ENCODE assay signal across 28 mouse cellular contexts in genomic region chr8:56508318-56508951, GRCm38 (mm10). TPM values are rescaled to one million over a fixed set of nuclear protein-coding genes. Genes with fewer than 3 reads are reported as not detected.
A peak's percentile ranks its signal among the peaks of the same experiment; 100 is the strongest.
DNase-seq lines count a peak whose midpoint lies in the region; ATAC-seq and TF ChIP-seq lines count a peak whose summit lies in the region.
"Had no signal": no experiment of that assay in that cellular context is flagged by ENCODE, and none has a peak within 500 bp of the region (broad histone marks: within the 10 kb centered on the region; RNA-seq: fewer than 3 reads in every experiment).

No protein-coding gene starts in this region.

- no peak for TF ChIP-seq CTCF in hindbrain, postnatal 0 days (IDR thresholded peaks at IDR 0.05; ENCODE audit: low read depth)

- no peak overlapping the region for H3K4me2 ChIP-seq in forebrain, embryonic 13.5 days
- H3K4me2 ChIP-seq in forebrain, embryonic 11.5 days (ENCODE audit: low read depth, low read length, severe bottlenecking) = no peak overlapping the region
- no peak overlapping the region for H3K4me2 ChIP-seq in hindbrain, postnatal 0 days (ENCODE audit: low read depth, low read length)
- no peak overlapping the region for H3K4me2 ChIP-seq in hindbrain, embryonic 11.5 days (replicated peaks; ENCODE audit: low read depth, low read length)
- no peak overlapping the region for H3K4me2 ChIP-seq in midbrain, embryonic 16.5 days (ENCODE audit: low read length)
- no peak overlapping the region for H3K4me2 ChIP-seq in midbrain, embryonic 11.5 days
- H3K4me2 ChIP-seq: heart, embryonic 13.5 days; kidney, embryonic 15.5 days; liver, embryonic 12.5 days; neural tube, embryonic 15.5 days; stomach, embryonic 15.5 days had no signal

- H3K36me3 ChIP-seq in forebrain, embryonic 13.5 days (ENCODE audit: poor library complexity, severe bottlenecking) = no peaks in the 10 kb centered on the region
- H3K36me3 ChIP-seq in forebrain, embryonic 11.5 days (ENCODE audit: control insufficient read depth, insufficient read depth, low read length) = no peaks in the 10 kb centered on the region
- H3K36me3 ChIP-seq in hindbrain, postnatal 0 days (ENCODE audit: insufficient read depth, low read length) = no peaks in the 10 kb centered on the region
- H3K36me3 ChIP-seq in hindbrain, embryonic 11.5 days (ENCODE audit: control insufficient read depth, insufficient read depth, low read length) = no peaks in the 10 kb centered on the region
- no peaks in the 10 kb centered on the region for H3K36me3 ChIP-seq in midbrain, embryonic 16.5 days (ENCODE audit: control insufficient read depth, insufficient read depth, low read length)
- no peaks in the 10 kb centered on the region for H3K36me3 ChIP-seq in midbrain, embryonic 11.5 days (ENCODE audit: control insufficient read depth, insufficient read depth, low read length)
- H3K36me3 ChIP-seq: G1E; heart, embryonic 13.5 days; kidney, embryonic 15.5 days; liver, embryonic 12.5 days; neural tube, embryonic 15.5 days; stomach, embryonic 15.5 days had no signal

- H3K27ac ChIP-seq in forebrain, embryonic 13.5 days = no peak overlapping the region
- H3K27ac ChIP-seq in forebrain, embryonic 11.5 days (ENCODE audit: low read depth, low read length) = no peak overlapping the region
- H3K27ac ChIP-seq in hindbrain, postnatal 0 days = no peak overlapping the region
- no peak overlapping the region for H3K27ac ChIP-seq in hindbrain, embryonic 11.5 days (ENCODE audit: low read depth, low read length)
- peak overlapping the region; percentile 61; the same call in 1 of the 2 replicates for H3K27ac ChIP-seq in midbrain, embryonic 16.5 days (ENCODE audit: low read length)
- no peak overlapping the region for H3K27ac ChIP-seq in midbrain, embryonic 11.5 days (ENCODE audit: low read depth, low read length)
- H3K27ac ChIP-seq: heart, embryonic 13.5 days; kidney, embryonic 15.5 days; liver, embryonic 12.5 days; macrophage; neural tube, embryonic 15.5 days; stomach, embryonic 15.5 days had no signal

- H3K4me1 ChIP-seq in forebrain, embryonic 13.5 days = no peaks in the 10 kb centered on the region
- no peaks in the 10 kb centered on the region for H3K4me1 ChIP-seq in forebrain, embryonic 11.5 days (replicated peaks; ENCODE audit: control insufficient read depth, insufficient read depth, low read length)
- H3K4me1 ChIP-seq in hindbrain, postnatal 0 days (ENCODE audit: insufficient read depth, low read length) = no peaks in the 10 kb centered on the region
- no peaks in the 10 kb centered on the region for H3K4me1 ChIP-seq in hindbrain, embryonic 11.5 days (replicated peaks; ENCODE audit: control insufficient read depth, insufficient read depth, low read length)
- no peaks in the 10 kb centered on the region for H3K4me1 ChIP-seq in midbrain, embryonic 16.5 days (ENCODE audit: control insufficient read depth, insufficient read depth, low read length)
- H3K4me1 ChIP-seq in midbrain, embryonic 11.5 days (ENCODE audit: control insufficient read depth, insufficient read depth, low read length) = no peaks in the 10 kb centered on the region
- H3K4me1 ChIP-seq: heart, embryonic 13.5 days; kidney, embryonic 15.5 days; liver, embryonic 12.5 days; neural tube, embryonic 15.5 days; stomach, embryonic 15.5 days had no signal

- ATAC-seq in forebrain, embryonic 13.5 days = peak; percentile 27; the same call in 1 of the 2 replicates
- no peak for ATAC-seq in forebrain, embryonic 11.5 days (replicated peaks; ENCODE audit: low FRiP score)
- ATAC-seq in hindbrain, postnatal 0 days = peak; percentile 45; the same call in 1 of the 2 replicates
- no peak for ATAC-seq in hindbrain, embryonic 11.5 days (ENCODE audit: low FRiP score)
- ATAC-seq in midbrain, embryonic 16.5 days = peak; percentile 92
- ATAC-seq in midbrain, embryonic 11.5 days (ENCODE audit: low FRiP score) = no peak
- ATAC-seq: inflammation-experienced regulatory T-cells, adult 6 months; liver, embryonic 12.5 days; liver, postnatal 0 days had no signal

- H3K4me3 ChIP-seq in forebrain, embryonic 13.5 days = no peak overlapping the region
- no peak overlapping the region for H3K4me3 ChIP-seq in forebrain, embryonic 11.5 days (ENCODE audit: low read depth, low read length)
- H3K4me3 ChIP-seq in hindbrain, postnatal 0 days (ENCODE audit: low read length) = no peak overlapping the region
- H3K4me3 ChIP-seq in hindbrain, embryonic 11.5 days (ENCODE audit: low read depth, low read length) = no peak overlapping the region
- no peak overlapping the region for H3K4me3 ChIP-seq in midbrain, embryonic 16.5 days (ENCODE audit: low read depth, low read length)
- H3K4me3 ChIP-seq in midbrain, embryonic 11.5 days (ENCODE audit: low read depth, low read length) = no peak overlapping the region
- H3K4me3 ChIP-seq: heart, embryonic 13.5 days; kidney, embryonic 15.5 days; liver, embryonic 12.5 days; neural tube, embryonic 15.5 days; stomach, embryonic 15.5 days had no signal

- 72% methylated on average over 3 of the region's 3 CpGs for WGBS in forebrain, embryonic 13.5 days
- WGBS in forebrain, embryonic 11.5 days = 79% methylated on average over 3 of the region's 3 CpGs
- WGBS in hindbrain, postnatal 0 days = 51% methylated on average over 3 of the region's 3 CpGs
- WGBS in hindbrain, embryonic 11.5 days = 75% methylated on average over 3 of the region's 3 CpGs
- 50% methylated on average over 3 of the region's 3 CpGs for WGBS in midbrain, embryonic 16.5 days
- WGBS in midbrain, embryonic 11.5 days = 66% methylated on average over 3 of the region's 3 CpGs

- H3K9me3 ChIP-seq in forebrain, embryonic 13.5 days (replicated peaks) = no peaks in the 10 kb centered on the region
- no peaks in the 10 kb centered on the region for H3K9me3 ChIP-seq in forebrain, embryonic 11.5 days (ENCODE audit: control insufficient read depth, low read length)
- H3K9me3 ChIP-seq in hindbrain, postnatal 0 days (ENCODE audit: low read length) = no peaks in the 10 kb centered on the region
- H3K9me3 ChIP-seq in hindbrain, embryonic 11.5 days (ENCODE audit: control insufficient read depth, low read length) = no peaks in the 10 kb centered on the region
- H3K9me3 ChIP-seq in midbrain, embryonic 16.5 days (replicated peaks; ENCODE audit: control insufficient read depth, low read length, poor library complexity, severe bottlenecking) = no peaks in the 10 kb centered on the region
- H3K9me3 ChIP-seq in midbrain, embryonic 11.5 days (ENCODE audit: control insufficient read depth, low read length) = no peaks in the 10 kb centered on the region
- H3K9me3 ChIP-seq: G1E; heart, embryonic 13.5 days; kidney, embryonic 15.5 days; liver, embryonic 12.5 days; neural tube, embryonic 15.5 days; stomach, embryonic 15.5 days had no signal

- DNase-seq in forebrain, embryonic 11.5 days (ENCODE audit: low spot score) = no peak
- peak; percentile 6 for DNase-seq in hindbrain, postnatal 0 days (ENCODE audit: low spot score)
- DNase-seq in hindbrain, embryonic 11.5 days (ENCODE audit: low spot score) = no peak
- no peak for DNase-seq in midbrain, embryonic 11.5 days (ENCODE audit: low spot score, missing footprints)
- DNase-seq in thymus, postnatal 10 days (ENCODE audit: low spot score in 2 of 2) = no peak
- no peak for DNase-seq in kidney, adult 18-20 months
- DNase-seq: adrenal gland, postnatal 10 days; cerebellum, adult 2 months; cerebellum, postnatal 14 days; heart, postnatal 10 days; kidney, adult 11 months; kidney, postnatal 25 days; layer of hippocampus, postnatal 36 days; left cerebral cortex, postnatal 4 days; liver, postnatal 0 days; retina, postnatal 1 day; right cerebral cortex, postnatal 14 days; thymus, postnatal 14 days had no signal

- H3K27me3 ChIP-seq in forebrain, embryonic 13.5 days = no peaks in the 10 kb centered on the region
- H3K27me3 ChIP-seq in forebrain, embryonic 11.5 days (ENCODE audit: control insufficient read depth, insufficient read depth, low read length) = no peaks in the 10 kb centered on the region
- no peaks in the 10 kb centered on the region for H3K27me3 ChIP-seq in hindbrain, postnatal 0 days (ENCODE audit: insufficient read depth, low read length)
- no peaks in the 10 kb centered on the region for H3K27me3 ChIP-seq in hindbrain, embryonic 11.5 days (ENCODE audit: control insufficient read depth, insufficient read depth, low read length)
- no peaks in the 10 kb centered on the region for H3K27me3 ChIP-seq in midbrain, embryonic 16.5 days (ENCODE audit: control insufficient read depth, insufficient read depth, low read depth, low read length)
- no peaks in the 10 kb centered on the region for H3K27me3 ChIP-seq in midbrain, embryonic 11.5 days (ENCODE audit: control insufficient read depth, insufficient read depth, low read length)
- H3K27me3 ChIP-seq: heart, embryonic 13.5 days; kidney, embryonic 15.5 days; liver, embryonic 12.5 days; neural tube, embryonic 15.5 days; stomach, embryonic 15.5 days had no signal

- no peak overlapping the region for H3K9ac ChIP-seq in forebrain, embryonic 13.5 days
- no peak overlapping the region for H3K9ac ChIP-seq in forebrain, embryonic 11.5 days (ENCODE audit: low read length)
- H3K9ac ChIP-seq in hindbrain, postnatal 0 days (replicated peaks; ENCODE audit: low read length) = no peak overlapping the region
- H3K9ac ChIP-seq in hindbrain, embryonic 11.5 days (ENCODE audit: low read depth, low read length) = no peak overlapping the region
- no peak overlapping the region for H3K9ac ChIP-seq in midbrain, embryonic 16.5 days (ENCODE audit: low read depth, low read length)
- H3K9ac ChIP-seq in midbrain, embryonic 11.5 days (ENCODE audit: low read length) = no peak overlapping the region
- H3K9ac ChIP-seq: heart, embryonic 13.5 days; kidney, embryonic 15.5 days; liver, embryonic 12.5 days; liver, postnatal 0 days; neural tube, embryonic 15.5 days; stomach, embryonic 15.5 days had no signal

RNA-seq across cellular contexts. Expression of gene Cep44, which starts 42.4 kb away (rescaled TPM):
- 35.2 and 39.7 TPM in 2 replicates for polyA plus RNA-seq in forebrain, embryonic 13.5 days (2015; fragmentation: Nextera tagmentation; extraction: Ambion mirVana)
- 31.0 and 36.1 TPM in 2 replicates for polyA plus RNA-seq in forebrain, embryonic 11.5 days (2014; fragmentation: Nextera tagmentation; extraction: Ambion mirVana)
- 20.6 and 22.2 TPM in 2 replicates for total RNA-seq in hindbrain, postnatal 0 days (2014; rRNA removed)
- polyA plus RNA-seq in hindbrain, postnatal 0 days (2015; fragmentation: Nextera tagmentation; extraction: Ambion mirVana) = 19.6 and 20.0 TPM in 2 replicates
- 35.7 and 39.9 TPM in 2 replicates for polyA plus RNA-seq in hindbrain, embryonic 11.5 days (2014; fragmentation: Nextera tagmentation; extraction: Ambion mirVana)
- polyA plus RNA-seq in midbrain, embryonic 16.5 days (2015; fragmentation: Nextera tagmentation; extraction: Ambion mirVana) = 21.7 and 23.1 TPM in 2 replicates
- 40.0 and 43.9 TPM in 2 replicates for polyA plus RNA-seq in midbrain, embryonic 11.5 days (2014; fragmentation: Nextera tagmentation; extraction: Ambion mirVana)

RNA-seq across cellular contexts. Expression of gene Fbxo8, which starts 42.5 kb away (rescaled TPM):
- 38.5 and 43.5 TPM in 2 replicates for polyA plus RNA-seq in forebrain, embryonic 13.5 days (2015; fragmentation: Nextera tagmentation; extraction: Ambion mirVana)
- polyA plus RNA-seq in forebrain, embryonic 11.5 days (2014; fragmentation: Nextera tagmentation; extraction: Ambion mirVana) = 33.3 and 35.9 TPM in 2 replicates
- 26.9 and 29.4 TPM in 2 replicates for total RNA-seq in hindbrain, postnatal 0 days (2014; rRNA removed)
- 43.0 and 52.3 TPM in 2 replicates for polyA plus RNA-seq in hindbrain, postnatal 0 days (2015; fragmentation: Nextera tagmentation; extraction: Ambion mirVana)
- 40.1 and 44.4 TPM in 2 replicates for polyA plus RNA-seq in hindbrain, embryonic 11.5 days (2014; fragmentation: Nextera tagmentation; extraction: Ambion mirVana)
- 39.4 and 41.3 TPM in 2 replicates for polyA plus RNA-seq in midbrain, embryonic 16.5 days (2015; fragmentation: Nextera tagmentation; extraction: Ambion mirVana)
- polyA plus RNA-seq in midbrain, embryonic 11.5 days (2014; fragmentation: Nextera tagmentation; extraction: Ambion mirVana) = 40.7 and 44.0 TPM in 2 replicates

Comparison
In these comparisons a context has a peak if more than half of its experiments do, and no peak if none do; other contexts are left out.
1. ATAC-seq: peak in forebrain, embryonic 13.5 days (single experiment), hindbrain, postnatal 0 days (single experiment) and midbrain, embryonic 16.5 days (single experiment); none in forebrain, embryonic 11.5 days (single experiment), hindbrain, embryonic 11.5 days (single experiment) and midbrain, embryonic 11.5 days (single experiment).